Mouse (Mus musculus) stomach, postnatal 0 days (tissue): ENCODE measurements at regions not wholly inside any gene's neighbourhood (a gene's known extent, or its start where the extent isn't known, plus 50 kb on each side); places are given as distances from the start of the nearest gene placed in this dataset.

Experiments
- CTCF ChIP-seq: IDR thresholded peaks from 2 replicates; pipeline ENCODE4 v1.5.1; 2016; ENCODE audit warnings: antibody characterized with exemption, low read depth, mild to moderate bottlenecking, moderate library complexity
- EP300 ChIP-seq: optimal IDR thresholded peaks from 2 replicates; pipeline ENCODE3; 2016; ENCODE audit warnings: antibody characterized with exemption

DNA sequence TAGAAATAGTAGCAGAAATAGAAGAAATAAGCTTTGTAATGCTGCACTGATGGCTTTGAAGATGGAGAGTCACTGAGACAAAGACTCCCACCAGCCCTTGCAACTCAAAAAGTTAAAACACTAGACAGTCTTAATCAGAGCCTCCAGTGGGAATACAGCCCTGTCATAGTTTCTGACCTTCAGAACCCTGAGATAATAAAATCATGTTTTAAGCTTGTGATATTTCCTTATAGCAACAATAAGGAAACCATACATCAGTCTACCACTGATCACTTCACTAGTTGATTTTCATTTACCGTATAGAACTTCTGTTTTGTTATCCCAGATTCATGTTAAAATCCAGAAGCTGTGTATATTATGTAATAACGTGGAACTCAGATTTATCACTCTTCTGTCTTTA lies 139.7 kb upstream of the Xrcc4 start:
- TF ChIP-seq CTCF (no peak), EP300 (no peak)
